Mouse (Mus musculus) CD8-positive naive resting alpha-beta T cell, adult 2 months (primary cell): ENCODE measurements at regions not wholly inside any gene's neighbourhood (a gene's known extent, or its start where the extent isn't known, plus 50 kb on each side); places are given as distances from the start of the nearest gene placed in this dataset.
"Not testable (repeated sequence)": the region's sequence is repeated elsewhere in the genome, so short reads cannot be mapped to it uniquely, and the experiment has no call there.

Source experiments
- DNase-seq, 2 experiments: peaks; one replicate each; pipeline ENCODE4 v3.0.0; 2022; ENCODE audit warnings: low read depth in 2 of 2, low spot score in 2 of 2

GRCm38 (mm10) chrX:104931153-104931706, 74.2 kb upstream of the Magee2 start:
- no peak for DNase-seq

GRCm38 (mm10) chrX:104951587-104951986, 94.5 kb upstream of the Magee2 start:
- no peak for DNase-seq

GRCm38 (mm10) chrX:104952809-104953208, 95.7 kb upstream of the Magee2 start:
- DNase-seq: not testable (repeated sequence)

- not testable (repeated sequence) for DNase-seq
These were observed 96.3 kb upstream of the Magee2 start for GRCm38 (mm10) chrX:104953391-104953790.

GRCm38 (mm10) chrX:104978432-104978831, 101.1 kb upstream of the Pbdc1 start:
- no peak for DNase-seq

- DNase-seq: no peak
These were observed 76.3 kb upstream of the Pbdc1 start for GRCm38 (mm10) chrX:105003260-105003659.

GRCm38 (mm10) chrX:105006445-105006844, 73.1 kb upstream of the Pbdc1 start:
- peak in 1 of 2 experiments; percentile 0 for DNase-seq
